Mouse (Mus musculus): ENCODE data around the gene Enpp4.

Enpp4 gene

GRCm38 (mm10) chr17:44091512-44091911 lies 14.1 kb downstream of the Enpp4 start:
- no peak for DNase-seq (ENCODE audit: low spot score)

GRCm38 (mm10) chr17:44090916-44091315 lies 14.7 kb downstream of the Enpp4 start:
- no peak for DNase-seq (ENCODE audit: low spot score)

- DNase-seq (ENCODE audit: low spot score), result no peak
Measured at GRCm38 (mm10) chr17:44088226-44088625, 17.4 kb downstream of the Enpp4 start.

- DNase-seq (ENCODE audit: low spot score), result no peak
Measured at GRCm38 (mm10) chr17:44083156-44083555, 22.5 kb downstream of the Enpp4 start.

- DNase-seq (ENCODE audit: low spot score), result peak; percentile 44
Measured at GRCm38 (mm10) chr17:44078631-44079350, 26.8 kb downstream of the Enpp4 start, which contains the start of gene Enpp5. TSS of gene Enpp5 (plus strand) at chr17:44078813.

- DNase-seq (ENCODE audit: low spot score), result no peak
Measured at GRCm38 (mm10) chr17:44077843-44078160, 27.8 kb downstream of the Enpp4 start.

- DNase-seq (ENCODE audit: low spot score), result no peak
Measured at GRCm38 (mm10) chr17:44077146-44077842, 28.3 kb downstream of the Enpp4 start.

GRCm38 (mm10) chr17:44076051-44076680 lies 29.4 kb downstream of the Enpp4 start:
- DNase-seq (ENCODE audit: low spot score), result no peak

- no peak for DNase-seq (ENCODE audit: low spot score)
Measured at GRCm38 (mm10) chr17:44075601-44076000, 30.0 kb downstream of the Enpp4 start.

GRCm38 (mm10) chr17:44071680-44072079 lies 33.9 kb downstream of the Enpp4 start:
- no peak for DNase-seq (ENCODE audit: low spot score)

- no peak for DNase-seq (ENCODE audit: low spot score)
Measured at GRCm38 (mm10) chr17:44068876-44069275, 36.7 kb downstream of the Enpp4 start.

GRCm38 (mm10) chr17:44061289-44061890 lies 44.2 kb downstream of the Enpp4 start:
- no peak for DNase-seq (ENCODE audit: low spot score)

- DNase-seq (ENCODE audit: low spot score), result no peak
Measured at GRCm38 (mm10) chr17:44060781-44061180, 44.8 kb downstream of the Enpp4 start.

- no peak for DNase-seq (ENCODE audit: low spot score)
Measured at GRCm38 (mm10) chr17:44058145-44058544, 47.5 kb downstream of the Enpp4 start.

- no peak for DNase-seq (ENCODE audit: low spot score)
Measured at GRCm38 (mm10) chr17:44057123-44057522, 48.5 kb downstream of the Enpp4 start.

GRCm38 (mm10) chr17:44053427-44053826 lies 52.2 kb downstream of the Enpp4 start:
- DNase-seq (ENCODE audit: low spot score), result no peak

Measured in ovary, postnatal 10 days (tissue).